Mouse (Mus musculus) CH12.LX (cell line): ENCODE data around the gene Moxd1.

Source experiments
- CHD1 ChIP-seq: IDR thresholded peaks from 2 replicates; pipeline ENCODE4 v1.6.1; 2012; ENCODE audit warnings: low read depth, low read length, improper control_type of control experiment, inconsistent platforms
- CTCF ChIP-seq, 2 experiments: IDR thresholded peaks in 1 of 2; conservative IDR thresholded peaks in 1 of 2; 2 replicates each; pipeline ENCODE4 v1.5.1; 2011 to 2012; ENCODE audit warnings: low read depth in 2 of 2, low read length in 2 of 2, improper control_type of control experiment in 1 of 2, inconsistent platforms in 1 of 2, mild to moderate bottlenecking in 1 of 2, moderate library complexity in 1 of 2
- GABPA ChIP-seq: IDR thresholded peaks from 2 replicates; pipeline ENCODE4 v1.6.1; 2012; ENCODE audit warnings: low read depth, low read length, improper control_type of control experiment, inconsistent platforms; ENCODE audit not compliant: insufficient replicate concordance
- MAFK ChIP-seq: IDR thresholded peaks from 2 replicates; pipeline ENCODE4 v1.6.1; 2011; ENCODE audit warnings: low read length, improper control_type of control experiment; ENCODE audit not compliant: insufficient replicate concordance
- MAX ChIP-seq: IDR thresholded peaks from 2 replicates; pipeline ENCODE4 v1.6.1; 2011; ENCODE audit warnings: low read length, improper control_type of control experiment
- NRF1 ChIP-seq: IDR thresholded peaks from 2 replicates; pipeline ENCODE4 v1.6.1; 2014; ENCODE audit warnings: low read depth, mild to moderate bottlenecking, inconsistent platforms, low read length, improper control_type of control experiment, moderate library complexity
- POLR2A ChIP-seq: IDR thresholded peaks from 2 replicates; pipeline ENCODE4 v1.6.1; 2011; ENCODE audit warnings: low read depth, mild to moderate bottlenecking, improper control_type of control experiment, low read length
- RAD21 ChIP-seq: IDR thresholded peaks from 2 replicates; pipeline ENCODE4 v1.6.1; 2011; ENCODE audit warnings: low read depth, mild to moderate bottlenecking, low read length, improper control_type of control experiment, moderate library complexity
- TBP ChIP-seq: conservative IDR thresholded peaks from 2 replicates; pipeline ENCODE4 v1.6.1; 2011; ENCODE audit warnings: low read depth, low read length, improper control_type of control experiment
- USF1 ChIP-seq: IDR thresholded peaks from 2 replicates; pipeline ENCODE4 v1.6.1; 2014; ENCODE audit warnings: low read depth, mild to moderate bottlenecking, inconsistent platforms, low read length, improper control_type of control experiment
- ZKSCAN1 ChIP-seq: IDR thresholded peaks from 2 replicates; pipeline ENCODE4 v1.6.1; 2012; ENCODE audit warnings: low read depth, inconsistent platforms, low read length, improper control_type of control experiment, borderline replicate concordance
- ZNF384 ChIP-seq: IDR thresholded peaks from 2 replicates; pipeline ENCODE4 v1.6.1; 2012; ENCODE audit warnings: low read depth, low read length, improper control_type of control experiment, inconsistent platforms

- no peak for TF ChIP-seq CTCF (conservative IDR thresholded peaks at IDR 0.05 in 1 of 2, IDR thresholded peaks at IDR 0.05 in 1 of 2; ENCODE audit: low read depth in 2 of 2, low read length in 2 of 2)
- no peak for TF ChIP-seq POLR2A
- no peak for TF ChIP-seq ZNF384
- no peak for TF ChIP-seq CHD1
- TF ChIP-seq ZKSCAN1, result no peak
- no peak for TF ChIP-seq USF1
- TF ChIP-seq GABPA, result no peak
- no peak for TF ChIP-seq MAX
- no peak for TF ChIP-seq MAFK
- no peak for TF ChIP-seq TBP
- TF ChIP-seq RAD21, result no peak
- no peak for TF ChIP-seq NRF1
These were observed 34.8 kb downstream of the Moxd1 start for GRCm38 (mm10) chr10:24258150-24258549.
